Mouse (Mus musculus) urinary bladder, postnatal 10 days (tissue): ENCODE measurements around the gene Mthfsd.

Experiments used
- DNase-seq: peaks from one replicate; pipeline ENCODE4 v3.0.0; 2022; ENCODE audit warnings: low spot score

The Mthfsd gene

DNA sequence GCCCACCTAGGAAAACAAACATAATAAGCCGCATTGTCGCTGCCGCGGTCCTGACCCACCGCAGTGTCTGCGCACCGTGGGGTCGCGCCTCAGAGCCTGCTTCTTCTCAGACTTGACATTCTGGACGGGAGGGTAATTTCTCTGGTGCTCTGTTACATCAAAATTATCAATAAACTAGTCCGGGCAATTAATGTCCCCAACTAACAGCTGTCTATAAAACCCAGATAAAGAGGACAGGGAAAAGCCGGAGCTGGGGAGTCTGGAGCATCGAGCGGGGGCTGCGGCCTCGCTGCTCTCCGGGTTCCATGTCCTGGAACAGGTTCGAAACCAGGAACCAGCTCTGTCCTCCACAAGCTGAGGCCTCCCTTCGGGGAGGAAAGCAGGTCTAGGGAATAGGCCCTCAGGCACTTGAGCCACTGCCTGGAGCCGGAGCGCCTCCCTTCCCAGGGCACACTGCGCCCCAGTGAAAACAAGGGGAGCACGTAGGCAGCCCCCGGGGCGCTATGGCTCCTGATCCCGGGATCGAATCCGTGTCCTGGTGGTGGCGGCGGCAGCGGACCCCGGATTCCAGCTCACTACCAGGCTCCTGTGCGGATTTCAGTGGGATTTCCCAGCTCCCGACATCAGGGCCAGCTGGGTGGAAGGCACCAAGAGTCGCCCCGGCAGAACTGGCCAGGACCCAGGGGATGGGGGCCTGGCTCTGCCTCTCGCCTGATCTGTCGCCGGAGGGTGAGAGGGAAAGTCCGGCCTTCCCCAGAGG, 19.1 kb downstream of the Mthfsd start:
- DNase-seq = no peak

DNA sequence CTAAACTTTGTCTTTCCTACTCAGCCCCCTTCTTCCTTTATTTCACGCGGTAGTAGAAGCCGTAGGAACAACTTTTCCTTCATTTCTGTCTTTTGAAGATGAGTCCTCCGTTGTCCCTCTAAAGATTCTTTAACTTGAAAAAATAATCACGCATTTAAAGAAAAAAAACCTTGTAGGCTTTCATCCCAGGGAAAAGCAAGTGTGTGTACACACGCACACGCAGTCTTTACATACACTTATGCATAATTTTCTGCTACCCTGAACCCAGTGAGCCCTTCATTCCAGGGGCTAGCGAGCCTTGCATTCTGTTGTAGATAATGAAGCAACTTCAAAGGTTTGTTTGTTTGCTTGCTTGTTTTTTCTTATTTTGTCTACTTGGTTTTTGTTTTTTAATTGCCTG, 19.9 kb downstream of the Mthfsd start:
- no peak for DNase-seq

DNA sequence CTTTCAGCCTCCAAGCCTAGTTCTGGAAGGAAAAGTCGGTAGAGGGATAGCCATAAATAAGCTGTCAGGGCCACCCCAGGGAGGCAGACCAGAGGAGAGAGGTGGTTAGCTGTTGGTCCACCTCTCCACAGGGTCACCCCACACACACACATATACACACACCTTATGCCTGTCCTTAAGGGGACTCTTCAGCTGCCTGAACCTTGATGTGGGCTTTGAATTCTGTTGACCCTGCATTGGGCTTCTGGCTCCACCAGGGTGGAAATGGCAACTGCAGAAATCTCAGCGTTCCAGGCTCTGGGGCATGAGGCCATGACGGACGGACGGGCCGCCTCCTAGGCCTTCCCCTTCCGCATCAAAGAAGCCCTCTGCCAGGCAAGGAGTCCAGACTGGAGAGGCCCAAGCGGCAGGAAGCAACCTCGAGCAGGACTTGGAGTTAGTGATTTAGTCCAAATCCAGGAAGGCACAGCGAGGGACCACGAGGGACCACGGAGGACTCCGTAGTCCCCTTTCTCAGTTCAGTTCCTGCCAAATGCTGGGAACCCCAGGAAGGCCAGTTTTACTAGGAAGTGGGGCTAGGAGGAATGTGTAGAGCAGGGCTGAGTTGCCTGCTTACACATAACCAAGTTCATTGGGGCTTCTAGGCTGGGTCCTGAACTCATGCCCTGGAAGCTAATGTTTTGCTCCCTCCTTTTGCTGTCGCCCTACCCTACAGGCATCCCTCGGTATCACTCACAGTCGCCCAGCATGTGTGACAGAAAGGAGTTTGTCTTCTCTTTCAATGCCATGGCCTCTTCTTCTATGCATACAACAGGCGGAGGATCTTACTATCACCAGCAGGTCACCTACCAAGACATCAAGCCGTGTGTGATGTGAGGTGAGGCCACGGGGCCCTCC, 21.9 kb downstream of the Mthfsd start:
- no peak for DNase-seq

DNA sequence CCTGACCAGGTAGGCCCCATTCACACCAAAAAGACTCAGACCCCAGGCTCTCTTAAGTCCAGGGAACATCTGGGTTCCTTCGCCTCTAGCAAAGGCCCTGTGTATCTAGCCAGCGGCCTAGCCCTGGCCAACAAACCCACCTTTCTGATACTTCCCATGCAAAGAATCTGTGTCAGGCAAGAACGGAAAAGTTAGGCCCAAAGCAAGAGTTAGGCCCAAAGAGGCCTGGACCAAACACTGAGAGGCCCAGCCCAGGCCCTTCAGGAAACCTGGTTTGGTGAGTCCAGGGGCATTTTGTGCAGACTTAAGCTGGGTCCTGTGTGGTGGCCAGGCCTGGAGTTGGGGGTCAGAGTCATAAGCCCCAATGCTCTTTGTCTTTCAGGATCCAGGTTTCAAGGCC, 22.6 kb downstream of the Mthfsd start:
- DNase-seq = no peak

DNA sequence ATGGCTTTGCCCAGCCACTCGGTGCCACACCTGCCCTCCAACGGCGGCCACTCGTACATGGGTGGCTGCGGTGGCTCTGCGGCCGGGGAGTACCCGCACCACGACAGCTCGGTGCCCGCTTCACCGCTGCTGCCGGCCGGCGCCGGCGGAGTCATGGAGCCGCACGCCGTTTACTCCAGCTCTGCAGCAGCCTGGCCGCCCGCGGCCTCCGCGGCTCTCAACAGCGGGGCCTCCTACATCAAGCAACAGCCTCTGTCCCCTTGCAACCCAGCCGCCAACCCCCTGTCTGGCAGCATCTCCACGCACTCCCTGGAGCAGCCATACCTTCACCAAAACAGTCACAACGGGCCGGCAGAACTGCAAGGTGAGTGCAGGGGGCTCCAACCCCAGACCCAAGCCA, 23.2 kb downstream of the Mthfsd start:
- no peak for DNase-seq

DNA sequence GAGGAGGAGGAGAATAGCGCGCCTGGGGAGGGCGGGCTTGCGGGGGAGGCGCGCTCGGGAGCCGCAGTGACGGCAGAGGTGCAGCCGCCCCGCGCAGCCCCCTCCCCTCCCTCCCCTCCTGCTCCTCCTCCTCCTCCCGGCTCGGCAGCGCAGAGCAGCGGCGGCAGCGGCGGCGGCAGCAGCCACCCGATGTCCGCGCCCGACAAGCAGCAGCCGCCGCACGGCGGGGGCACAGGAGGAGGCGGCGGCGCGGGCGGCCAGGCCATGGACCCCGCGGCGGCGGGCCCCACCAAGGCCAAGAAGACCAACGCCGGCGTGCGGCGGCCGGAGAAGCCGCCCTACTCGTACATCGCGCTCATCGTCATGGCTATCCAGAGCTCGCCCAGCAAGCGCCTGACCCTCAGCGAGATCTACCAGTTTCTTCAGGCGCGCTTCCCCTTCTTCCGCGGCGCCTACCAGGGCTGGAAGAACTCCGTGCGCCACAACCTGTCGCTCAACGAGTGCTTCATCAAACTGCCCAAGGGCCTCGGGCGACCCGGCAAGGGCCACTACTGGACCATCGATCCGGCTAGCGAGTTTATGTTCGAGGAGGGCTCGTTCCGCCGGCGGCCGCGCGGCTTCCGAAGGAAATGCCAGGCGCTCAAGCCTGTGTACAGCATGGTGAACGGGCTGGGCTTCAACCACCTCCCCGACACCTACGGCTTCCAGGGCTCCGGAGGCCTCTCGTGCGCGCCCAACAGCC, 23.8 kb downstream of the Mthfsd start, which contains the start of gene Foxf1:
Gene Foxf1 (plus strand): TSS at position 177 of the 742 bp plus-strand sequence.
- no peak for DNase-seq

DNA sequence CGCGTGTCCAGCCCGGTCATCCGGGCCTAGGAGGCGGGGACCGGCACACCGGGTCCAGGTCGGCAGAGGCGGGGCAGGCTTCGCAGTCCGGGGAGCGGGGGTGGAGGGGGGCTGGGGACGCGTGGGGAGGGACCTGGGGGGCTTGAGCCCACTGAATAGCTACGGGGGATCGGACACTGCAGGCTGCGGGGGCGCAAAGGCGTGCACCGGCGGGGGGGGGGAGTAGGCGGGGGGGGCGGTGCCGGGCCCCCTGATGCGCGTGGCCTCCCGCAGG, 24.3 kb downstream of the Mthfsd start:
- DNase-seq = no peak

DNA sequence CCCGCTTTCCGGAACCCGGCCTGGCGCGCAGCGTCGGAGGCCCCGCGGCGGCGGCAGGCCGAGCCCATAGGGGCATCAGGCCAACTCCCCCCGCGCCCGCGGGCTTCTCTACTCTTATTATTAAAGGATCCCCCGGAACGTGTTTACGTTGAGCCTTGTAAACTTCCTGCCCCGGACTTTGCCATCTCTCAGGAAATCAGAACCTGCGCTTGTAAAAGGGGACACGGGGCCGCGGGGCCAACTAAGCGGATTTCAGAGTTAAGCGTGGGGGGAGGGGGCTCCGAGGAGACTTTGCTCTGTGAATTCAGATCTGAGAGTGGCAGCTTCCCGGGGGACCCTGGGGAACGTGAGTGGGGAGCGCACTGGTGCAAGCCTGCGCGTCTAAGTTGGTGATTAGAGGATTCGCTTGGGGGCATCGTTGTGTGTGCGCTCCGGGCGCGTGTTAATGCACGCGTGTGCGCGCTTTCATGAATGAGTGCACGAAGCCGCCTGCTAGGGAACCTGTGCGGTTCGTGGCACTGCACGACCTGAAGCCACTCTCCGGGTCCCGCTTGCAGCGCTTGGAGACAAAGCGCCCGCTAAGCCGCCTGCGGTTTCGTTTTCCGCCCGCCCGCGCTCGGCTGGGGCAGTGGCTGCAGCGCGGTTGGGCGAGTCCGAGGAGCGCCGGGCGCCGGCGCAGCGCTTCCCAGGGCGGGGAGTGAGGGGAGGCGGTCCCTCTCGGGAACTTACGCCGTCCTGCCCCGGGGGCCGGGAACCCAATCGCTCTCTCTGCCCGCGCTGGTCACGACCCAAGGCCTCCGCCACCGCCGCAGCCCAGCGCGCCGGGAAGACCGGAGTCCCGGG, 24.9 kb downstream of the Mthfsd start:
- DNase-seq = peak; percentile 52

DNA sequence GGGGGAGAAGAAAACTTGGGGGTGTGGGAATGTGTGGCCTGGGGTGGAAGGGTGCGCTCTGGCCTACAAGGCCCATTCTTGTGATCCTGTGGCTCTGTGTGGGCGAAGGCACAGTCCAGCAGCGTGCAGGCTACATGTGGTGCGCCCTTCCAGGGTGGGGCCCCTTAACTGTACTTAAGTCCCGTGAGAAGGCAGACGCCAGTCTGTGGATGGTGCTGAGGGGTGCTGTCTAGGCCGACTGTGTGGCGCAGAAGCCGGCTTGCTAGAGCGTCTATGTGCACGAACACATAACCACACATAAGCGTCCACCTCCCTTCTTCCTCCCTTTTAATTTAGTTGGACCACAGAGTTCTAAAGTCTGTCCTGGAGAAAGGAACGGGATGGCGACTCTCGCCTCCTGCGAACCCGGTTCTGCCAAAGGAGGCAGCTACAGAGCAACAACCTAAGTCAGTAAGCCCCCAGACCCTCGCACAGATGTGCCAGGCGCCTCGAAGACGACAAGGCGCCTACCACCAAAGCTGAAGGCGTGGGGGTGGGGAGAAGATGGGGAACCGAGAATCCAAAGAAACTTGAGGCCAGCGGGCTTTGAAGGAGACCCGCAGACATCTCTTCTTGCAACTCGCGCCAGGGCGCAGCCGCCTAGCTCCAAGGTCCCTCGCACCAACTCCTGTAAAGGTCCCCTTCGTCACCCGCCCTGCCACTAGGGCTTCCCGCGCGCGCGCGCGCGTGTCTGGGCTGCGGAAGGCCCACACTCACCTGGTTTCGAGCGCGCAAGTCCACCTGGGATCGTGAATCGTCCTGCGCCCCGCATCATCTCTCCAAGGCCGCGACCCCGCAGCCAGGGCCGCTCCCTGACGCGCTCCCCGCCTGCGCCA, 25.7 kb downstream of the Mthfsd start:
- no peak for DNase-seq

DNA sequence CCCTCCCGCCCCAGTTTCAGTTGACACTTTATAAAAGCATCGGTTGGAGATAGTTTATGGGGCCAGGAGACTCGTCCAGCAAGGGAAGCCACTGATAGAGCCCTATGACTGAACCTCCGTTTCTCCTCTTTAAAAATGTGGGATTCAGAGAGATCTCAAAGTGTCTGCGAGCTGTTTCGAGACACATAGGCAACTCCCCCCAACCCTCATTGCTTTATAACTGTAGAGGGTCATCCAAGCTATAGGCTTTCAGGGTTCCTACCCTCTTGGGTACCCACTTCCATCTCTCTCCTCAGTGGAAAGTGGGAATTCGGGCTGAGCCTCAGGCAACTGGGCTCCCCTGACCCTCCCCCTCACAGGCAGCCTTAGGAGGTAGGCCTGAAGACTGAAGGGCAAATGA, 26.8 kb downstream of the Mthfsd start:
- DNase-seq = no peak

DNA sequence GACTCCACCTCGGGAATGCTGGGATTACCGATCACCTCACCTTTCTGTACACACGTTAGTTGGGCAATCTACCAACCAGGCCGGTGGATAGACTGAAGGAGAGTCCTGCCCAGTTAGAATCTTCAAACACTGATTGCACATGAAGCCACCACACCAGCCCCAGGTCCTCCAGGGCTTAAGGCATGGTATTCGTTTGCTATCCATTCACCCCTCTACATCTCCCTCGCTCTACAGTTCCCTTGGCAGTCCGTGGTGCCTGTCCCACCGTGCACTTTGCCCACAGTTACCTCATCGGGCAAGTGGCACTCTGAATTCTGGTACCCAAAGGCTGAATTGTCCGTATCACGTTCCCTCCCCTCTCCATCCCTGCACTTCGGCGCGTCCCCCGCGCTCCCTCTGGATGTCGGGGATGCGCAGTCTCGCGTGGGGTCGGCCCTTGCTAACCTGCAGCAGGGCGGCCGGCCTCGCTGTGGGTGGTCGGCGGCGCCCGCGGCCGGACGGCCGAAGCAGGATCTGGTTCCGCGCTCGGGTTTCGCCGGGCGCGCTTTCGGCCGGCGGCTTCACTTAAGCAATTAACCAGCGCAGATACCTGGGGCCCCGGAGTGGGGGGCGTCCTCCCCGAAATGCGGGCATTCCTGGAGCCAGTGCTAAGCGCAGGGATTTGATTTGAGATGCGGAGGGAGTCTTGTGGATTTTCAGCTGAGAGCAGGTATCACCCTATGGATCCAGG, 27.7 kb downstream of the Mthfsd start:
- no peak for DNase-seq

DNA sequence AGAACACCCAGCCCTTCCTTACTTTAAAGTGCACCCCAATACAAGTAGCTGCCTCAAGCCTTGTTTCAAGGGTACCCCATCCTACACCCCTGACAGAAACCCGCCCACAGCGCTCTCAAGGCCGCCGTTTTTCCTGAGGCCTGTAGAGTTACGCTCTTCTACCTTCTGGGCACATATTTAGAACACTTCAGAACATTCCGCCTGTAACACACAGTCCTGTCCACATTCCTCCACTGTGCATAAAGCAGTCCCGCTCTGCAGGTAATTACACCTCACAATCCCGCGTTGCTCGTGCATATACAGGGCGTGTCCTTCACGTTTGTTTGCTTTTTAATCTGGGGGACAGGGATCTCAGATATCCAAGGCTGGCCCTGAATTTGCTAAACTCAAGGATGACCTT, 28.2 kb downstream of the Mthfsd start:
- no peak for DNase-seq

DNA sequence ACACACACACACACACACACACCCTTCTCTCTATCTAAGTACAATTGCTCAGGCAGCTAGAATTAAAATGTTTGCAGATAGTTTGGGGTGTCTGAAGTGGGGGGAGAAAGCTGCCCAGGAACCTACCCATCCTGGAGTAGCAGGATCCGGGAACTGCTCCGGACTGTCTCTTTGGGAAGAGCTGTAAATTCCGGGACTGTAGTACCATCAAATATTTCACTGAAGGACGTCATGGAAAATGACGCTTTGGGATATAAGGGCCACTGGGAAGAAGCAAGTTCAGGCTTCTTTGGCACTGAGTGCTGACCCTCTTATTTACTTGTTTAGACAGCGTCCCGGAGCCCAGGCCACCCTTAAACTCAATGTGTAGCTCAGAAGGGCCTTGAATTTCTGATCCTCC, 29.0 kb downstream of the Mthfsd start:
- DNase-seq = no peak

DNA sequence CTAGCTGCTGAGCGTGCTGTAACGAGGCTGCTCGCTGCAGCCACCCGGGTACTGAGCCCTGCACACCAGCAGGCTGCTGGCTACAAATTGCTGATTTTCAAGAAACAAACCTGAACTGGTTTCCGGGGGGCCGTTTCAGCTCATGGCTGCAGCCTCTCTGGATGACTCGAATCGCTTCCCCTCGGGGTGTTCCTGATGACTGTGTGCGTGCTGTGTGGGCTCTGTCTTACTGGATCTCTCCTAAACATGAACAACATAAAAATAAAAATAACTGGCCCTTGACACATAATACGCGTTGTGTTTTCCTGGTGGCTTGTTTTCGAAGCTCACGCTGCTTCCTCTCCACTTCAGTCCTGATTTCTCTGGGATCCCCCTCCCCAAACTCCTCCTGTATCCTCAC, 29.5 kb downstream of the Mthfsd start:
- DNase-seq = no peak

DNA sequence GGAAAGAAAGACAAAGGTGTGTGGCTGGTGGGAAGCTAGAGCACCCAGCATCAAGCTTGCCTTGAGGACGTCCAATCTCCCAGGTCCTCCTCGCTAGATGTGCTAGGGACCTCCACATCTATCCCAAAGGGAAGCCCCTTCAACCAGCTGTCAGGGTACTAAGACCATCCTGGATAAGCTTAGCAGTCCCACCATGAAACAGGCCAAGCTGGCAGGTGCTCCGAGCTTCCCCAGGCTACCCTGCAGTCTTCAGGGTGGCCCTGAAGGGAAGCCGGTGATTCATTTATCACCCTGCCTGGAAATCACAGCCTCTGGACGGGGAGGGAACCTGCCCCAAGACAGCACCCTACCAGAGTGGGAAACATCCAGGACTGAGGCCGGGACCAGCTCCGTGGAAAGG, 31.6 kb downstream of the Mthfsd start:
- no peak for DNase-seq

DNA sequence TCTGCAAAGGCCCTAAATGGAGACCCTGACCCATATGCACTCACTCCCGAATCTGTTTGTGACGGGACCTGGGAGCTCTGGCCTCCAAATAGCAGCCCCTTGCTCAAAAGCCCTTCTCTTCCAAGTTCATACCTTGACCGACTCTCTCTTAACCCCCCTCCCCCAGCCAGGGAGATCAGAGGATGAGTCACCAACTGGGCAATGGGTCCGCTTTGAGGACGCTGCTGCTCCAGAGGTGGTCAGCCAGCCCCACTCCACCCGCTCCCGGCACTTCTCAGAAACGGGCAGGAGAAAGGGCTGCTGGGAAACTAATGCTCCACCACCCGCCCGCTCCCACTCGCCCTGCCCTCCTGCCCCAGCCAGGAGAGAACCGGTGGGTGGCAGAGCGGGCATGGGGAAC, 32.3 kb downstream of the Mthfsd start:
- no peak for DNase-seq

DNA sequence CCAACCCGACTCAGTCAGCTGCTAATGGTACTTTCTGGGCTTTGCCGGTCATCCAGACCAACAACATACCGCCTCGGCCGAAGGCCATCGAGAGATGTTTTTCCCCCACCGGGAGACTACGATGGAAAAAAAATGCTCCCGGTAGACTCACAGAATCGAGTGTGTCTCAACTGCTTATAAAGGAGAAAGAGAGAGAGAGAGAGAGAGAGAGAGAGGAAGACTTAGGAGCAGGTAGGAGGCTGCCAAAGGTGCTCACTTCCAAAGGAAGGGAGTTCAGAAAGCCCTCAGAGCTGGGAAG, 33.4 kb downstream of the Mthfsd start:
- no peak for DNase-seq

DNA sequence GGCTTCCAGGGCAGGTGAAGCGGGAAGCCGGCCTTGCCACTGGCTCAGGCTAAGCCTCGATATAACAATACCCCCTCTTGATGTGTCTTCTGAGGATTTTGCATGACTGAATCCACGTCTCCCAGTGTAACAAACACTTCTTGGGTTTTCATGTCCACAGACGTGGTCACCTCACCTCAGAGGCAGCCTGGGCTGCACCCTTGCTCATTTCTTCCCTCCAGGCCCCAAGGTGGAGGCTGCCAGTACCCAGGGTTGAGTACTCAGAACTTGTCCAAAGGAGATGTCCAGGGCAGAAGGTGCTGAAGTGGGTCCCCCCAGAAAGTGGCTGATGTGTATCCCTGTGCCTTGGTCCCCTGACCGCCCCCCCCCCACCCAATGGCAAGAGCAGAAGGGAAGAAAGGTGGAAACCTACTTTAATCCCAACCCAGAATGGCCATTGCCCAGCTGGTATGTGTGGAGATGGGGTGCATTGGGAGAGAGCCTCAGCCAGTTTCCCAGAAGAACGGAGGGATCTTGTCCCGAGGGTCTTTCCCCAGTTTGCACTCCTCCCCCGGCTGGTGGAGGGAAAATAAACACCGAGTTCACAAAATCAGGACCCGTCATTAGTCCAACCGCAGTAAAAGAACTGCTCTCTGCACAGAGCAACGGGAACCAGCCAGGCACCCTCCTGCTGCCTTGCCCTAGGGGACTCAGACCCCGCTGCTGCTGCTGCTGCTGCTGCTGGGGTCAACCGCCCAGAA, 33.9 kb downstream of the Mthfsd start:
- DNase-seq = no peak

DNA sequence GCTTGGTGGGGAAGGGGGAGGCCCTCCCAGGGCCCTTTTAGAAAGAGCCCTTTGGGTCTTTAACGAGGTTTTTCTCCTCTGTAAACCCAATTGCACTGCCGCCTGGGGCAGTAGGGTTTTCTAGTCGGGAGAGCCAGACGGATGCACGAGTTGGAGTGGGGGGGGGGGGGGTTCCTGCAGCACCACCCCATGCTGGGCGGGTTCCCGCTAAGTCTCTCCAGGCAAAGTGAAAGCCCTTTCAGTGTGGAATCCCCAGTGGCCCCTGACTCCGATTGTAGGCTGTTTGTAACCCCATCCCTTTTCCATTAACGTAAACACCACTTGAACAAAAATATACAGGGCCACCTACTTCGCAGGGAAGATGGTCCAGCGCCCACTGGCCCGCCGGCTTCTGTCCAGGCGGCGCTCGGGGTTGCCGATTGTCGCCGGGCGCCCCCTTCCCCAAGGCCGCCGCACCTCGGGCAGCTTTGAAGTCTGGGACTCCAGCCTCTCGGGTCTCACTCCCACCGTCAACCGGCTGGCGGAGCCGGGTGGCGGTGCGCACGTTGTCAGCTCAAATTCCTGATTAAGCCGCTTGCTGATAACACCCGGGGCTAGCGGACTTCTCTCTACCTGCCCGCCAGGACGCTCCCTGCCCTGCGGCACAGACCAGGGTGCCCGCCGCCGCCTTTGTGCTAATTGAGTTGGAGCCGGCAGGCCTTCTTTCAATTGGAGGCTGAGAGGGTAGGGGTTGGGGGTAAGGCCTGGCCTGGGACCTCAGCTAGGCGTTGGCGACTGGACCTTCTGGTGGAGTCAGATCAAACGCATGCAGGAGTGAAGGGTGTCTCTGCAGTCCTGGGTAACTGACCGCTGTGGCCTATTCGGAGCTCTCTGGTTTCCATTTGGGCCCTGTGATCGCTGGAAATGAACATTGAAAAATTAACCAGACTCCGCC, 34.8 kb downstream of the Mthfsd start:
- no peak for DNase-seq
